Mouse (Mus musculus): Measurements from ENCODE around the gene Nrxn1.

The Nrxn1 gene

GRCm38 (mm10) chr17:90809197-90810163 is 283.4 kb downstream of the Nrxn1 start:
- CTCF ChIA-PET: no interaction called here

DNA sequence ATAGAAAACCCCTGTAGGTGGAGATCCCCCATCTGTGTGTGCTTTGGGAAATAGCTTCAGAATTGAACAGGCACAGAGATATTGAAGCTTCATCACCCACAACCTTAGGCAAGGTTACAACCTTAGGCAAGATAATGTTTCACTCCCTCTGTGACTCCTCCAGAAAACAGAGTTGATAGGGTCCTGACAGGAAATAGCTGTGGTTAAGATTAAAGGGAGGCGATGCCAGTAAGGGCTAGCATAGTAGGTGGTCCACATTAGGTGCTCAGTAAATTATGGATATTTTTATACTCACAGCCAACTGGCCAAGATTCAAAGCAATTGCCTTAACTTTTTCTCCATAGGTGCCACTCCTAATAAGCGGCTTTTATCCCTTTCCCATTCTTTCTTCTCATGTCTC is 284.6 kb downstream of the Nrxn1 start:
- CTCF ChIA-PET: no interaction called here

DNA sequence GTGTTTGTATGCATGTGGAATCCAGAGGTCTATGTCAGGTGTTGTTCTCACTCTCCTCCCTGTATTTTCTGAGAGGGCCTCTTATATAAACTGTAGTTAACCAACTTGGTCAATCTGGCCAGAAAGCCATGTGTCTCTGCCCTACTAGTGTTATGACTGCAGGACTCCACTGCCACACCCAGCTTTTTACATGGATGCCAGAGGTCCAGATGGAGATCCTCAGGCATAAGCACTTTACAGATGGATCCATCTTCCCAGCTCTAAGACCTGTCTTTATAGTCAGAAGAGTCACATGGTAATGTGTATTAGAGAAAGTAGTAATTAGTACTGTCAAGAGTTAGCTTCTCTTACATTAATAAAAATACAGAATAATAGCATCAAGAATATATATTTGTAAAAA is 285.7 kb downstream of the Nrxn1 start:
- CTCF ChIA-PET: no interaction called here

GRCm38 (mm10) chr17:90798689-90799088 is 294.2 kb downstream of the Nrxn1 start:
- CTCF ChIA-PET: no interaction called here

- CTCF ChIA-PET: no interaction called here
Observed at GRCm38 (mm10) chr17:90797659-90798288, 295.1 kb downstream of the Nrxn1 start.

- CTCF ChIA-PET: no interaction called here
Observed at GRCm38 (mm10) chr17:90796974-90797373, 295.9 kb downstream of the Nrxn1 start.

- CTCF ChIA-PET: no interaction called here
Observed at GRCm38 (mm10) chr17:90788491-90789127, 304.3 kb downstream of the Nrxn1 start.

- CTCF ChIA-PET: no interaction called here
Observed at GRCm38 (mm10) chr17:90788040-90788439, 304.8 kb downstream of the Nrxn1 start.

- CTCF ChIA-PET: no interaction called here
Observed at GRCm38 (mm10) chr17:90787121-90787788, 305.6 kb downstream of the Nrxn1 start.

- CTCF ChIA-PET: no interaction called here
Observed at GRCm38 (mm10) chr17:90780481-90780880, 312.4 kb downstream of the Nrxn1 start.

DNA sequence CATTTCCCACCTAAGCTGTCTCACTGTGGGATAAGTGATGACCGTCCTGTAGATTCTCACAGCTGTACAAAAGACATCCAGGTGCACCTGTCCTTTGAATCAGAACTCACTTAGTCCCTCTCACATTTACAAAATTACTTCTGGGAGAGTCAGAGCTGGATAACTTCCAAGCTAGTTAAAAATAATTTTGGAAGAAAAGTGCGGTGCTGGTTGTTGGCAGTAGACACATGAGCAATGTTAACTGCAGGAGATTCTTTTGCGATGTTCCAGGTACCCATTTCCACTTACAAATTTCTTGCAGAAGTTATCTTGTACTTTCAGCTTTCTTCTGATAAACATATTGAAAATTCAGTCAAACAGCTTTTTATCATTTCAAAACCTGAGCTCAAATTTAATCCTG is 317.5 kb downstream of the Nrxn1 start:
- CTCF ChIA-PET: no interaction called here

DNA sequence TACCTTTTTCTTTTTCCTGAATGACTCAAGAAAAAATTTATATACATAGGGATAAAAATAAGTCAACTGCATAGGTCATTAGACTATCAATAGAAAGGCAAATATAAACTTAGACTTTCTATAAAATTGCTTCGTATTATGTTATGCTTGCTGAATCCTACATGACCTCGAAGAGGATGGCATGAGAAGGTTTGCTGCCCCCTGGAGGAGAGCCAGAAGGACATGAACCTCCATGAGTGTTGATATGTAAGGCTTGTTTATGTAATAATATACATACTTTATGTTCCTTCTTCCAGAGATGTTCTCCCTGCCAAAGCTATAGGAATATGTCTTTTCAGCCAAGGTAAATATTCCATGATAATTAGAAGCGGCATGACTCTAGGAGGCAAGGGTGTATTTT is 319.6 kb downstream of the Nrxn1 start:
- CTCF ChIA-PET: no interaction called here

DNA sequence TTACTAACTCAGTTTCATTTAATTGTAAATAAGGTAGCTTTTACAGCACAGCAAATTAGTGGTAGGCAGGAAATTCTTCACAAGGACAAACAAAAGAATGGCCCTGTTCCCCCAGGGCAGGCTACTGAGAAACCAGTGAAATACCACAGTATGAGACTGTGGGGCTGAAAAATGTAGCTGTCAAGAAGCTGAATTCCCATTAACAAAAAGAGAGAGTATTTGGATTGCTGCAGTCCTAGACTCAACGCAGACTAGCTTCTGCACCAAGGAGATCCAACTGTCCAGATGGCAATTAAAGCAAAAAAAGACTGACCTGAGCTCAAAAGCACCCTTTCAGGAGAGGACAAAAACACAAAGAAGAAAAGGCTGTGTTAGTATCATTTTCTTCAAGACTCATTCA is 324.7 kb downstream of the Nrxn1 start:
- CTCF ChIA-PET: no interaction called here

- CTCF ChIA-PET: no interaction called here
Observed at GRCm38 (mm10) chr17:90727124-90727523, 365.7 kb downstream of the Nrxn1 start.

GRCm38 (mm10) chr17:90704773-90705172 is 388.1 kb downstream of the Nrxn1 start:
- CTCF ChIA-PET: no interaction called here

GRCm38 (mm10) chr17:90702626-90703025 is 390.2 kb downstream of the Nrxn1 start:
- CTCF ChIA-PET: no interaction called here

DNA sequence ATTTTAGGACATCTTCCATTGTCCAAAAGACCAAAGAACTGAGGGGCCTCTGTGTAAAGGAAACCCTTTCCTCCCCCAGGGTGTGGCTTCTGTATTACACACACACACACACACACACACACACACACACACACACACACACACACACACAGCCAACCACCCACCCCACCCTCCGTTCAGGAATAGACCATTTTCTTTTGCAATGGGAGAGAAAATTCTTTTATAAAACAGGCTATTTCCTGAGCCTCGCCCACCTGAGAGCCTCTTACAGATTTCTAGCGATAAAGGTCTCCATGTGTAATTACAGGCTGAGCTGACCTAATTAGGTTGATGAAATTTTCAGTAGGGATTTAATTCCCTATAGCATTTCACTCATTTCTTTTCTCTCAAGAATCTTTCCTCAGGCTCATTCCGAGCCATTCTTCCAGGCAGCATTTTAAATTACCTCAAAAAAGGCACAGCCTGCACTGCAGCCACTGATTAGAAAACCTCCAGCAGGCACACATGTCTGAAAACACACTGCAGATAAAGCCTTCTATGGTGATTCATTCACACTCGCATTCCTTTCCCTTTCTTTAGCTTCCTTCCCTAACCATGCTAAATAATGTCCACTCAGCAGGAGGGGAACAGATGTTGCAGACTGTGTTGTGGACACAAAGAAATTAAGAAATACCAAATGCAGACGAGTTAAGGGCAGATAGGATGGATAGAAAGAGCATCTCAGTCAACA is 396.6 kb downstream of the Nrxn1 start:
- CTCF ChIA-PET: no interaction called here

GRCm38 (mm10) chr17:90695086-90695584 is 397.7 kb downstream of the Nrxn1 start:
- CTCF ChIA-PET: no interaction called here

- CTCF ChIA-PET: no interaction called here
Observed at GRCm38 (mm10) chr17:90684172-90684571, 408.7 kb downstream of the Nrxn1 start.

DNA sequence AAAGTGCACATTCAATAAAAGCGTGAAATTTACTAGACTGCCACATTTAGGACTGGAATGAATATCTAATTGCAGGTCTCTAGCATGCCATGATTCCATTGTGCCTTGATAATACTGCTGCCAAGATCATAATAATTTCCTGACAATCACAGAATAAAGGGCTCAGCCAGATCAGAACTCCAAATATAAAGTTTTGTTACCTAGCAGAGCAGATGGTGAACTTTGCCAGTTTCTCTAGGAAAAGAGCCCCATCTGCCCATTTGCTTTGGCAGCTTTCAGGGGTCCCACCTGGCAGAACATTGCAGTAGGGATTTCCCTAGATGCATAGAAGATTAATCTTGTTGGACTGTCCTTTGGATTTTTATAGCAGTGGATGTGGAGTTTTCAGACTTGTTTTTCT is 411.9 kb downstream of the Nrxn1 start:
- CTCF ChIA-PET: no interaction called here

DNA sequence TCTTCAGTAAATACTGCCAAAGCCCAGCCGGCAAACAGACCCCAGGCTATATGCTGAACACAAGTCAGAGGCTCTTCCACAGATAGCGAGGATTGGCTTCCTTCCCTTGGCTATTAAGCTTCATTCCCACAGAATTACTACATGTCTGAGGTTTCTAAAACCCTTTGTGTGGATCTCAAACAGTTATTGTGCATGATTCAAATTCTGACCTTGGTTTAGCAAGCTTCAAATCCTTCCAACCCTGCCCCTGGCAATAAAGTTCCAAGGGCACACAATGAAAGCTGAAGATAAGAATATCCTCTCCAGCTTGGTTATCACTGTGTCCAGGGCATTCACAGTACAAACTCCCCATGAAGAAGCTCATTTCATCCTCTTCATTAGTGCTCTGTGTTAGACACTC is 416.2 kb downstream of the Nrxn1 start:
- CTCF ChIA-PET: no interaction called here

- CTCF ChIA-PET: no interaction called here
Observed at GRCm38 (mm10) chr17:90662318-90662717, 430.6 kb downstream of the Nrxn1 start.
